Mouse (Mus musculus): ENCODE measurements around the gene Itga2b. TPM values are rescaled to one million over a fixed set of nuclear protein-coding genes. Genes with fewer than 3 reads are reported as not detected.

Itga2b gene
- total RNA-seq, 2 experiments from 2014 or later, result 4.2 to 34.3 TPM

- ATAC-seq (replicated peaks; ENCODE audit: low FRiP score, poor library complexity, severe bottlenecking), result no peak; the same call in 1 of the 2 replicates
Observed at GRCm38 (mm10) chr11:102438212-102439092, 31.5 kb downstream of the Itga2b start.

GRCm38 (mm10) chr11:102437120-102438061, 32.5 kb downstream of the Itga2b start:
- ATAC-seq (replicated peaks; ENCODE audit: low FRiP score, poor library complexity, severe bottlenecking), result no peak

GRCm38 (mm10) chr11:102436471-102436790, 33.5 kb downstream of the Itga2b start:
- no peak for ATAC-seq (replicated peaks; ENCODE audit: low FRiP score, poor library complexity, severe bottlenecking)

- ATAC-seq (replicated peaks; ENCODE audit: low FRiP score, poor library complexity, severe bottlenecking), result no peak
Observed at GRCm38 (mm10) chr11:102435754-102436470, 34.0 kb downstream of the Itga2b start.

GRCm38 (mm10) chr11:102434816-102435705, 34.9 kb downstream of the Itga2b start:
- no peak for ATAC-seq (replicated peaks; ENCODE audit: low FRiP score, poor library complexity, severe bottlenecking)

- peak; percentile 62 for ATAC-seq (replicated peaks; ENCODE audit: low FRiP score, poor library complexity, severe bottlenecking)
Observed at GRCm38 (mm10) chr11:102434406-102434805, 35.5 kb downstream of the Itga2b start.

GRCm38 (mm10) chr11:102433866-102434265, 36.1 kb downstream of the Itga2b start:
- ATAC-seq (replicated peaks; ENCODE audit: low FRiP score, poor library complexity, severe bottlenecking), result no peak

- ATAC-seq (replicated peaks; ENCODE audit: low FRiP score, poor library complexity, severe bottlenecking), result no peak
Observed at GRCm38 (mm10) chr11:102432896-102433295, 37.0 kb downstream of the Itga2b start.

GRCm38 (mm10) chr11:102432115-102432843, 37.6 kb downstream of the Itga2b start:
- ATAC-seq (replicated peaks; ENCODE audit: low FRiP score, poor library complexity, severe bottlenecking), result no peak

- no peak for ATAC-seq (replicated peaks; ENCODE audit: low FRiP score, poor library complexity, severe bottlenecking)
Observed at GRCm38 (mm10) chr11:102431728-102432114, 38.2 kb downstream of the Itga2b start.

DNA sequence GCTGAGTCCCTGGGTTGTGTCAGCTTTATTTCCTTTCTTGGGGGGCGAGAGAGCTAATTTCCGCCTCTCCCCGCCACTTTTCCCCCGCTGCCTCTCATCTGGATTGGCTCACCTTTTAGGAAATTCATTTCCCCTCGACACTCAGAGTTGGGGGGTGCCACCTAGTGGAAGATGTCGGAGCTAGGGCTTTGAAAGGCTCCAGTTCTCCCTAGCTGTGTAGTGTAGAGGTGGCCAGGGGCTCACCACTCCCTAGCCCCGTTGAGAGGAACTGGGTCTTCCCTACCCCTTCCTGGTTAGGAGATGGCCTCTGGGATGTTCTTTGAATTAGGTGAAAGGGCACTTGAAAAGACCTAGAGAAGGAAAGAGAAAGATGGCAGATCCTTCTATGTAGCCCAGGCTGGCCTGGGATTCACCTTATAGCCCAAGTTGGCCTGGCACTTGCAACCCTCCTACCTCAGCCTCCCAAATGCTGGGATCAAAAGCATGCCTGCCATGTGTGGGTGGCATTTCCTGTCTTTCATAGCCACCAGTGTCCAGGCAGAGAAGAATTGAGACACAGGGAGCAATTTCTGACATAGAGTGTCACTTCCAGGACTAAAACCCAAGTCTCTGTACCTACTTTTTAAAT, 38.8 kb downstream of the Itga2b start:
- peak; percentile 53 for ATAC-seq (replicated peaks; ENCODE audit: low FRiP score, poor library complexity, severe bottlenecking)

DNA sequence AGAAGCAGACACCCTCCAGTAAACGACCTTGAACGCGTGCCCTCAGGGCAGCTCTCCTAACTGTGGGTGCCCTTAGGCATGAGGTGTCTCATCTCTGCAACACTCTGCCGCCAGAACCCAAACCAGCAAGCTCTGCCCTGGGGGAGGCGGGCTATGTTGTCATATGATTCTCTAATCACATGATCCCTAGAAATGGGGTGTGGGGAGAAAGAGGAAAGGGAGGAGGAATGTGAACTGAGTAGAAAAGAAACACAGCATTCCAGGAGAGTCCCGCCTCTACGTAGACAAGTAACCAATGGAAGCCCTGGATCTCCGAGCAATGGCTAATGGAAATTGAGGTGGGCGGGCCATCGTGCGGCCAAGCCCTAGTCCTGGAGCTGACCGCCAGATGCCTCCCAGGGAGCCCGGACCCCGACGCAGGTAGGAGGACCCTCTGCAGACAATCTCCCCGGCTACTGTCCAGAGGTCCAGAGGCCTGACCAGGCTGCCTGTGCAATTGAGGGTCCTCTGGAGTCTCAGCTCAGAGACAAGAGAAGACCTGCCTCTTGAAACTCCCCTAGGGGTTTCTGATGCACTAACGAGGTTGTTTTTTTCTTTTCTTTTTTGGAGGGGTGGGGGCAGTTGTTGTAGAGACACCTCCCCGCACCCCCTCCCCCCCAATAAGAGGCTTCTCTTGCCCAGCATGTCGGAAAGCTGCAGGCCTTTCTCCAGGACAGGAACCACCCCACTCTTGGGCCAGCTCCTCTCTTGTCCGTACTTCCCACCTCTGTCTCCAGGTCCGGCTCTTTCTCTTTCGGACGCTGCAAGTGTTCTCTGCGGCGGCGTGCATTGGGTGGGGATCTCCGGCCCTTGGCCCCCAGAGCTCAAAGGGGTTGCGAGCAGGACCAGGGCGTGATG, 39.6 kb downstream of the Itga2b start, which contains the start of gene Grn:
Gene Grn, plus strand, starts transcription at position 195 of the 897 bp plus-strand sequence.
- peak; percentile 92 for ATAC-seq (replicated peaks; ENCODE audit: low FRiP score, poor library complexity, severe bottlenecking)

DNA sequence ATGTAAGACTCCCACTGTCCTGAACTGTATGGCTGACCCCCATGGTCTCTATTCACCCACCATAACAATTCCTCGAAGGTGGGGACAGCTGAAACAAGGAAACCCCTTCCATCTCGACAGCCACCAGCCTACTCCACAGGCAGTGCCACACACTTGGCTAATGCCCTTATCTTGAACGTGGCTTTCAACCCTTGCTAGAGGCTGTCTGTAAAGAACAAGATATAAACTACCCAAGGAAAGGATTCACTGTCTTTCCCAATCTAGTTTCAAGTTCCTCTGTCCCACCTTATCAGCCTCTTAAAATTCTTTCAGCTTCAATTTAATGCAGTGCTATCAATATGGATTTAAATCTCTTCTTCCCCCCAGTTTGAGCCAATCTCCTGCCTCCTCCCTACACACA, 40.4 kb downstream of the Itga2b start:
- no peak for ATAC-seq (replicated peaks; ENCODE audit: low FRiP score, poor library complexity, severe bottlenecking)

GRCm38 (mm10) chr11:102428981-102429540, 40.9 kb downstream of the Itga2b start:
- no peak for ATAC-seq (replicated peaks; ENCODE audit: low FRiP score, poor library complexity, severe bottlenecking)

DNA sequence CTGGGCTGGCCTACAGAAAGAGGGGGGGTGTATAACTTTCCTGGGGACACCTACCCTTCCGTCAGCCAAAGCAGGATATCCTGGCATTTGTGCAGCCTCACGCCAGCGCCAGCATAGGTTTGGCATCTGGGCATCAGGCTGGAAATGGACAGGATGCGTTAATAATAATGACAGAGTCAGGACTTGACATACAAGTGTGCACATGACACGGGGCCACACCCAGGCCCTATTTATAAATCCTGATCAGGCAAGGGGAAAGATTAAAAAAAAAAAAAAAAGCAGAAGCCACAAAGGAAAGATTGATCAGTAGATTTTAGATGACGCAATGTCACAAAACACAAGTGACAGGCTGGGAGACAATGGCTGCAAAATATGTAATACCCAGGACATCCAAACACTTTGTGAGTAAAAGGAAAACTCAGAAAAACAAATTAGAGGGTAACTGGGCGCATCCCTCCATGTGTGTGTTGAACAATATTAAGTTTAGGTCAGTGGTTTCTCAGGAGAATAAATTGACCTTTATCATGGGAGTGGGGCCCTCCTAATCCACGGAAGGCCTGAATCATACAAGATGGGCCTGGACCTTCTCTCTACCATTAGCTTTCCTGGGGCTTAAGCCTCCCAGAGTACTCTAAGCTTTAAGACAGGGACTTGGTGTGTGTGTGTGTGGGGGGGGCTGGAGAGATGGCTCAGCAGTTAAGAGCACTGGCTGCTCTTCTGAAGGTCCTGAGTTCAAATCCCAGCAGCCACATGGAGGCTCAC, 44.2 kb downstream of the Itga2b start:
- ATAC-seq (replicated peaks; ENCODE audit: low FRiP score, poor library complexity, severe bottlenecking), result no peak

- no peak for ATAC-seq (replicated peaks; ENCODE audit: low FRiP score, poor library complexity, severe bottlenecking)
Observed at GRCm38 (mm10) chr11:102424666-102425065, 45.3 kb downstream of the Itga2b start.

Data from erythroid progenitor cell, adult 5-6 weeks (primary cell).